Mouse (Mus musculus): Measurements from ENCODE around the gene Rhbdf1.

Rhbdf1 gene

GRCm38 (mm10) chr11:32221951-32222409 is at the start of gene Rhbdf1:
Rhbdf1 (minus strand) TSS chr11:32222300.
- DNase-seq (ENCODE audit: low spot score in 2 of 2): no peak

- DNase-seq (ENCODE audit: low spot score in 2 of 2): no peak
These were observed 49.1 kb upstream of the Rhbdf1 start for GRCm38 (mm10) chr11:32271178-32271577.

GRCm38 (mm10) chr11:32268952-32269351 is 46.9 kb upstream of the Rhbdf1 start:
- DNase-seq (ENCODE audit: low spot score in 2 of 2): no peak

GRCm38 (mm10) chr11:32267964-32268363 is 45.9 kb upstream of the Rhbdf1 start:
- no peak for DNase-seq (ENCODE audit: low spot score in 2 of 2)

GRCm38 (mm10) chr11:32267188-32267884 is 45.2 kb upstream of the Rhbdf1 start, which contains the start of gene Nprl3:
Nprl3 (minus strand) TSS chr11:32267707.
- DNase-seq (ENCODE audit: low spot score in 2 of 2): peak; percentile 96

- no peak for DNase-seq (ENCODE audit: low spot score in 2 of 2)
These were observed 44.7 kb upstream of the Rhbdf1 start for GRCm38 (mm10) chr11:32266776-32267175.

GRCm38 (mm10) chr11:32266194-32266593 is 44.1 kb upstream of the Rhbdf1 start:
- no peak for DNase-seq (ENCODE audit: low spot score in 2 of 2)

- no peak for DNase-seq (ENCODE audit: low spot score in 2 of 2)
These were observed 43.1 kb upstream of the Rhbdf1 start for GRCm38 (mm10) chr11:32265117-32265738.

GRCm38 (mm10) chr11:32262674-32263415 is 40.7 kb upstream of the Rhbdf1 start:
- DNase-seq (ENCODE audit: low spot score in 2 of 2): no peak

GRCm38 (mm10) chr11:32256566-32256965 is 34.5 kb upstream of the Rhbdf1 start:
- DNase-seq (ENCODE audit: low spot score in 2 of 2): no peak

- no peak for DNase-seq (ENCODE audit: low spot score in 2 of 2)
These were observed 34.0 kb upstream of the Rhbdf1 start for GRCm38 (mm10) chr11:32256146-32256545.

- DNase-seq (ENCODE audit: low spot score in 2 of 2): no peak
These were observed 31.0 kb upstream of the Rhbdf1 start for GRCm38 (mm10) chr11:32253121-32253520.

- DNase-seq (ENCODE audit: low spot score in 2 of 2): no peak
These were observed 29.0 kb upstream of the Rhbdf1 start for GRCm38 (mm10) chr11:32250880-32251763.

- DNase-seq (ENCODE audit: low spot score in 2 of 2): no peak
These were observed 26.2 kb upstream of the Rhbdf1 start for GRCm38 (mm10) chr11:32248350-32248749.

- no peak for DNase-seq (ENCODE audit: low spot score in 2 of 2)
These were observed 25.0 kb upstream of the Rhbdf1 start for GRCm38 (mm10) chr11:32247068-32247467.

- no peak for DNase-seq (ENCODE audit: low spot score in 2 of 2)
These were observed 23.5 kb upstream of the Rhbdf1 start for GRCm38 (mm10) chr11:32245614-32246013.

- no peak for DNase-seq (ENCODE audit: low spot score in 2 of 2)
These were observed 22.5 kb upstream of the Rhbdf1 start for GRCm38 (mm10) chr11:32244617-32245016.

GRCm38 (mm10) chr11:32244064-32244463 is 22.0 kb upstream of the Rhbdf1 start:
- no peak for DNase-seq (ENCODE audit: low spot score in 2 of 2)

GRCm38 (mm10) chr11:32243205-32243955 is 21.3 kb upstream of the Rhbdf1 start:
- DNase-seq (ENCODE audit: low spot score in 2 of 2): peak; percentile 56 to 59

GRCm38 (mm10) chr11:32242209-32242608 is 20.1 kb upstream of the Rhbdf1 start:
- DNase-seq (ENCODE audit: low spot score in 2 of 2): no peak

- DNase-seq (ENCODE audit: low spot score in 2 of 2): no peak
These were observed 19.3 kb upstream of the Rhbdf1 start for GRCm38 (mm10) chr11:32241391-32241790.

All from right cerebral cortex, adult 2 months (tissue).